Mouse (Mus musculus) cerebellum, postnatal 14 days (tissue): ENCODE measurements around the gene Smarca4.
A peak's percentile ranks its signal among the peaks of the same experiment; 100 is the strongest.

Experiments used
- DNase-seq, 2 experiments: peaks; one replicate each; pipeline ENCODE4 v3.0.0; 2021; ENCODE audit warnings: mixed read lengths in 2 of 2

The Smarca4 gene

GRCm38 (mm10) chr9:21668946-21669345, 53.0 kb downstream of the Smarca4 start:
- DNase-seq, result no peak

- DNase-seq, result no peak
These were observed 54.4 kb downstream of the Smarca4 start for GRCm38 (mm10) chr9:21670354-21670753.

GRCm38 (mm10) chr9:21671753-21672152, 55.8 kb downstream of the Smarca4 start:
- no peak for DNase-seq

GRCm38 (mm10) chr9:21677706-21678105, 61.7 kb downstream of the Smarca4 start:
- DNase-seq, result no peak

- DNase-seq, result no peak
These were observed 64.5 kb downstream of the Smarca4 start for GRCm38 (mm10) chr9:21680448-21680847.

- DNase-seq, result peak in 1 of 2 experiments; percentile 24
These were observed 66.9 kb downstream of the Smarca4 start for GRCm38 (mm10) chr9:21682827-21683226.

- no peak for DNase-seq
These were observed 67.9 kb downstream of the Smarca4 start for GRCm38 (mm10) chr9:21683897-21684296.

- DNase-seq, result no peak
These were observed 72.6 kb downstream of the Smarca4 start for GRCm38 (mm10) chr9:21688554-21688953.

GRCm38 (mm10) chr9:21690031-21690430, 74.1 kb downstream of the Smarca4 start:
- no peak for DNase-seq

GRCm38 (mm10) chr9:21691862-21692261, 75.9 kb downstream of the Smarca4 start:
- peak; percentile 55 to 75 for DNase-seq

- DNase-seq, result no peak
These were observed 76.5 kb downstream of the Smarca4 start for GRCm38 (mm10) chr9:21692491-21692890.

- no peak for DNase-seq
These were observed 78.1 kb downstream of the Smarca4 start for GRCm38 (mm10) chr9:21694071-21694470.

- no peak for DNase-seq
These were observed 79.3 kb downstream of the Smarca4 start for GRCm38 (mm10) chr9:21695229-21695792.

GRCm38 (mm10) chr9:21697121-21697520, 81.2 kb downstream of the Smarca4 start:
- DNase-seq, result no peak

GRCm38 (mm10) chr9:21699280-21699679, 83.3 kb downstream of the Smarca4 start:
- peak; percentile 39 to 46 for DNase-seq

- DNase-seq, result no peak
These were observed 85.1 kb downstream of the Smarca4 start for GRCm38 (mm10) chr9:21701091-21701490.

GRCm38 (mm10) chr9:21703494-21703893, 87.5 kb downstream of the Smarca4 start:
- DNase-seq, result no peak

GRCm38 (mm10) chr9:21706085-21706484, 90.1 kb downstream of the Smarca4 start:
- no peak for DNase-seq

GRCm38 (mm10) chr9:21706586-21707265, 90.8 kb downstream of the Smarca4 start:
- DNase-seq, result no peak

- no peak for DNase-seq
These were observed 93.4 kb downstream of the Smarca4 start for GRCm38 (mm10) chr9:21709340-21709739.

GRCm38 (mm10) chr9:21715298-21715697, 99.3 kb downstream of the Smarca4 start:
- DNase-seq, result no peak

- DNase-seq, result no peak
These were observed 101.0 kb downstream of the Smarca4 start for GRCm38 (mm10) chr9:21717015-21717414.

- DNase-seq, result no peak
These were observed 105.1 kb downstream of the Smarca4 start for GRCm38 (mm10) chr9:21721036-21721435.

- DNase-seq, result peak; percentile 87 to 91
These were observed 107.6 kb downstream of the Smarca4 start, which contains the start of gene Ldlr for GRCm38 (mm10) chr9:21723377-21724146. Gene Ldlr, plus strand, starts transcription at chr9:21723483.
